Mouse (Mus musculus) brown adipose tissue, adult 24 weeks (tissue): ENCODE data around the gene Ahdc1. TPM values are rescaled to one million over a fixed set of nuclear protein-coding genes. Genes with fewer than 3 reads are reported as not detected.

Experiments used
- H3K27ac ChIP-seq: fragments of 200-500 bp; replicated peaks from 2 replicates; pipeline ENCODE4 v1.5.1; 2012; ENCODE audit warnings: low read depth, mild to moderate bottlenecking, low read length
- H3K4me1 ChIP-seq: fragments of 200-500 bp; 2 replicates; pipeline ENCODE4 v1.6.1; 2012; ENCODE audit warnings: low read length, mixed read lengths; ENCODE audit not compliant: control insufficient read depth, insufficient read depth, insufficient read length
- H3K4me3 ChIP-seq: fragments of 200-500 bp; 2 replicates; pipeline ENCODE4 v1.5.1; 2012; ENCODE audit warnings: low read depth, mild to moderate bottlenecking, low read length, moderate library complexity; ENCODE audit not compliant: insufficient read depth
- polyA plus RNA-seq: library from polyadenylated mRNA; stranded (reverse); fragments of >200 nt; gene quantifications from 2 replicates; pipeline ENCODE4 v1.2.4, GENCODE M21; 2012; ENCODE audit not compliant: missing spikeins, insufficient read depth, insufficient read length

Gene Ahdc1
- 16.4 and 26.1 TPM in 2 replicates for polyA plus RNA-seq

DNA sequence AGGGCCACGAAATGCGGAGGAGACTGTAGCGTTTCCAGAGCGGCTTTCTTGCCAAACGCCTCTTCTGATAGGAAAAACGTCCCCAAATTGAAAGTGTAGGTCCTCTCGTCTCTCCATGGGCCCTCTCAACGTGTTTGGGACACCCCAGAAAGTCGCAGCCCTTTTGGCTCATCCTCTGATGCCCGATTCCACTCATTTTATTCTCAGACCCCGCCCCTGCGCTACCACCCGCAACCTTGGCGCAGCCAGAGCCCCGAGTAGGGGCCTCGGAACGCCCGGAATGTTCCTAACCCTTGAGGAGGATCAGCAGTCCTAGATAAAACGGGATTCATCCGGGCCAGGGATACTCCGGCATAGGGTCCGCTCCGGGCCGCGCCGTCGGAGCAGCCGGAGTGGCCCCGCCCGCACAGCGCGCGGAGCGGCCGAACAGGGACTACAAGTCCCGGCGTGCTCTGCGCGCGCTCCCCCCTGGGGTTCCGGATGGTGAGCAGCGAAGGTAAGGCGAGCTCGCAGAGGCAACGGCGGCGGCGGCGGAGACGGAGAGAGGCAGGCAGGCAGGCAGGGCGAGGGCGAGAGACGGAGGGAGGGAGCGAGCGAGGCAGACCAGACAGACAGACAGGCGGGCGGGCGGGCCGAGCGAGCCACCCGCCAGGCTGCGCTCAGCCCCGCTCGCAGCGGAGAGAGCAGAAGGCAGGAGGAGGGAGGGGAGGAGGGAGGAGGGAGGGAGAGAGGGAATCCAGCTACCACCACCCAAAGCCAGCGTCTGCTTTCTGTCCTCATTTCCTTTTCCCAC, at the start of gene Ahdc1:
Gene Ahdc1 (plus strand): TSS at position 233 of the 793 bp plus-strand sequence.
- peaks cover 8% of the 10 kb centered on the region; the same call in 1 of the 2 replicates for H3K4me1 ChIP-seq

DNA sequence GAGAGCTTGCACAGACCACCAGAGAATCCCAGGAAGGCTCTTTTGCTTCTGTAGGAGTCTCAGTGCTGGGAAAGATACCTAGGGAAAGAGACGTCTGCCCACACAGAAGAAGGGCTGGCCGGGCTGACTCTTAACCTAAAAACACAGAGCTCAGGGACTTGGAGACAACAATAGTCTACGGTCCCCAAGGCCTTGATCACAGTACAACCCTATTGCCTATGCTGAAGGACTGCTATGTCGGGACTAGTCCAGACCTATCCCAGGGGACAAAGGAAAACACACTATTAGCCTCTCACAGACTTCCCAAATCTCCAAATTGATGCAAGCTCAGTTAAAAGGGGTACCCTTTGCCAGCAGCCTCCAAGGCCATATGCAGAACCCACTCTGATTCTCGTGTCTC, 49.2 kb upstream of the Ahdc1 start:
- no peak overlapping the region for H3K4me3 ChIP-seq
- H3K4me1 ChIP-seq = peaks cover 40% of the 10 kb centered on the region
- peak overlapping the region; percentile 96 for H3K27ac ChIP-seq

More for the DNA sequence above, at the start of gene Ahdc1:
- Histone ChIP-seq H3K4me3 (peak within 1 kb of the TSS; percentile 73), H3K27ac (peak within 1 kb of the TSS; percentile 79)

DNA sequence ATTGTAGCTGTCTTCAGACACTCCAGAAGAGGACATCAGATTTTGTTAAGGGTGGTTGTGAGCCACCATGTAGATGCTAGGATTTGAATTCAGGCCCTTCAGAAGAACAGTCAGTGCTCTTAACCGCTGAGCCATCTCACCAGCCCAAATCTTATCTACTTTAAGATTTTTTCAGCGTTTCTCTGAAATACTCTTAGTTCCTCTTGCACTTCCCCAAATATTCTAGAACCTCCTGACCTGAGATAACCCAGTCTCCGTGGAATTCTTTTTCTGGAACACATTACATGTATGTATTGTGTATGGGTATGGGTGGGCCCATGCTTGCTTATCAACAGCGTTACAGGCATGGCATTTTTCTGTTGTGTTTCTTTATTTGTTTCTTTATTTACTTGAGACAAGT, 48.4 kb upstream of the Ahdc1 start:
- Histone ChIP-seq H3K27ac (no peak overlapping the region), H3K4me1 (peaks cover 40% of the 10 kb centered on the region), H3K4me3 (no peak overlapping the region)

DNA sequence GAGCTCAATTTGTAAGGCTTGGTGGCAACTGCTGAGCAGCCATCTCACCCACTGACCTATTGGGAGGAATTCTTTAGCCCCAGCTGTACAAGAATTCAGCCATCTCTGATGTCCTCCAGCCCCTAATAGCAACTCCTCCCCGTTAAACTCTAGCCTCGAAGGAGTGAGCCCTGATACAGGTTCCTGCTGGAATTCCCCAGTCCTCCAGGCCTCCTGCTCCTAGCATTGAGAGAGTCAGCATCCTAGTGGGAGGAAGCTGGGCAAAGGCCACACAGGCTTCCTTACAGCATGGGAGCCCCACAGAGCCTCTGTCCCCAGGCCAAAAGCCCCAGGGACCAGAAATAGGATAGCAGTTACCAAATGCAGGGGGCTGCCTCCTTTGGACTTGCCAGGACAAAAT, 47.6 kb upstream of the Ahdc1 start:
- peak overlapping the region; percentile 50 for H3K27ac ChIP-seq
- no peak overlapping the region for H3K4me3 ChIP-seq
- peaks cover 40% of the 10 kb centered on the region for H3K4me1 ChIP-seq

DNA sequence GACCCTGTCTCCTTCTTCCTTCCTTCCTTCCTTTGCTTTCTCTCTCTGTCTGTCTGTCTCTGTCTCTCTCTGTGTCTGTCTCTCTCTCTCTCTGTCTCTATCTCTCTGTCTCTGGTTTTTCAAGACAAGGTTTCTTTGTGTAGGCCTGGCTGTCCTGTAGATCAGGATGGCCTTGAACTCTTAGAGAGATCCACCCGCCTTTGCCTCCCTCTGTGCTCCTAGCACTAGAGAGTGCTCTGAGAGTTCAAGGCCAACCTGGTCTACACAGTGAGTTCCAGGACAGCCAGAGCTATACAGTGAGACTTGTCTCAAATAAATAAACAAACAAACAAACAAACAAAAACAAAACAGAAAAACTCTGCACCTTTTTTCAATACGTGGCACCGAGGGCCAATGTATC, 47.0 kb upstream of the Ahdc1 start:
- peak overlapping the region; percentile 50; the same call in 1 of the 2 replicates for H3K27ac ChIP-seq
- peaks cover 39% of the 10 kb centered on the region for H3K4me1 ChIP-seq
- H3K4me3 ChIP-seq = no peak overlapping the region

DNA sequence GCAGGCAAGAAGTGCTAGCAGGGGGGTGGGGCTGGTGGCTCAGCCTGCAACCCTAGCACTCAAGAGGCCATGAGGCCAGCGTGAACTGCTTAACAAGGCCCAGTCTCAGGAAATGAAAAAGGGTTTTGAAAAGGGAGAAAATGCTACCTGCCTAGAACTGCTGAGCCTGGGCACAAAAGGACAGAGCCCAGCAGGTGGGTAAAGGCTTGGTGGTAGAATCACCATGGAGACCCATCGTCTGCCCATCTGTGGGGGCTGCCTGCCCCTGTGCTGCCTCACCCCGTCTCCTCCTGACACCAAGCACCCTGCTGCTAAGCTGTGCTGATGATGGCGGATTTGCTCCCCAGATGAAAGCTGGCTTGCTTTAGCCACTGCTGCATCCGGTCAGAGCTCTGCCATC, 46.6 kb upstream of the Ahdc1 start:
- Histone ChIP-seq H3K4me1 (peaks cover 36% of the 10 kb centered on the region), H3K27ac (no peak overlapping the region), H3K4me3 (no peak overlapping the region)

DNA sequence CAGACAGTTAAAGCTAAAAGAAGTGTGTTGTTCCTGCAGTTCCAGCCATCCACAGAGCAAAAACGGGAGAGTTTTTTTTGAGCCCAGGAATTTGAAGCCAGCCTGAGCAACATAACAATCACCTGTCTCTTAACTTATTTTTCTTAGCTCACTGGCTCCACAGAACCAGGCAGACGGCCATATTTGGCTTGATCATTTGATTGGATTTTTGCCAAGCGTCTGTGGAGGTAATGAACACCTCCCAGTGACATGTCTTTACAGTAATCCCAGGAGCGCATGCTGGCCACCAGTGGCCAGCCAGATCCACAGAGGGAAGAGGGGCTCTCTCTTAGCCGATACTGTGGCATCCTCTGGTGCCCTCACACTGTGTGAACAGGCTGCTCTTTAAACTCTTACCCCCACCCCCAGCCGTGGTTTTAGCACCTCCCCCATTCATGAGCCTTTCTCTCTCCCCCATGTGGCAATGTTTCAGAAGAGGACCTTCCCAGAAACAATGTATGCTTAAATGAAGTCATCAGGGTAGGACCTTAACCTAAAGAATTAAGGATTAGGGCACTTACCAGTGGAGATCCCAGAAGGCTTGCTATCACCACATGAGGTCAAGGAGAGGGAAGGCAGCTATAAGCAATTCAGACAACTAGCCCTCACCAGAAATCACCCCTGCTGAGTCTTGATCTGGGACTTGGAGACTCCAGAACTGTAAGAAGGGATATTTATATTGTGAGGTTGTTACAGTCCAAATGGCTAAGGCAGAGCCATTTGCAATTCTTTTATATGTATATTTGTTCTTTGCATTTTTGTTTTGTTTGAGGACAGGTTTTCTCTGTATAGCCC, 42.7 kb upstream of the Ahdc1 start:
- Histone ChIP-seq H3K4me1 (peaks cover 7% of the 10 kb centered on the region), H3K27ac (no peak overlapping the region)

DNA sequence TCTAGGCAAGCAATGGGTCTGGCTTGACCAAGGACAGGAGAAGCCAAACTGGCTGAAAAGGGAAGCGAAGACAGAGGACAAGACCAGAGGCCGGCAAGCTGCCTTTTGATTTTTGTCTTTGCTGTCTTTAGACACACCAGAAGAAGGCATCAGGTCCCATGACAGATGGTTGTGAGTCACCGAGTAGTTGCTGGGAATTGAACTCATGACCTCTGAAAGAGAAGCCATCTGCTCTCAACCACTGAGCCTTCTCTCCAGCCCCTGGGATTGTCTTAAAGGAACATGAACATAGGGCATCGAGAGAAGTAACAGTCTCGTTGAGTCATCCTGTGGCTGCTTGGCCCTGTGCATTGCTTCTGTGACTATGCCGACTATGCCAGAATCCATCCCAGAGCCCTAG, 39.5 kb upstream of the Ahdc1 start:
- Histone ChIP-seq H3K4me3 (no peak overlapping the region), H3K27ac (peak overlapping the region; percentile 14; the same call in 1 of the 2 replicates), H3K4me1 (peaks cover 27% of the 10 kb centered on the region)

More for the DNA sequence above, 42.7 kb upstream of the Ahdc1 start:
- H3K4me3 ChIP-seq = no peak overlapping the region

DNA sequence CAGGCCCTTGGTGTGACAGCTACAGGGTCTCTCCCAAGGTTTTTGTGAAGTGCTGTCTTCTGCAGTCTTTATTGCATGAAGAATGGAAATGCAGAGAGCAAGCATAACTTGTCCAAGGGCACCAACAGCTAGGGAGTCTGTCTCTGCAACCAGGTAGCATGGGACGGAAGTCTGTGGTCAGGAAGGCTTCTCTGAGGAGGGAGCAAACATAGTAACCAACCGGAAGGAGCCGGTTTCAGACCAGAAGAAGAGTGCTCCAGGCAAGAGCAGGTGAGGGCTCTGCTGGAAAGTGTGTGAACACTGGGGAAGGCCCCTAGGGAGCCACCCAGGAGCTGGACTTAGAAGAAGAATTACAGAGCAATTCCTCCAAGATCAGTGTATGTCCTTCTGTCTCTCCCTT, 39.0 kb upstream of the Ahdc1 start:
- H3K27ac ChIP-seq = peak overlapping the region; percentile 14; the same call in 1 of the 2 replicates
- peaks cover 29% of the 10 kb centered on the region for H3K4me1 ChIP-seq
- H3K4me3 ChIP-seq = no peak overlapping the region

DNA sequence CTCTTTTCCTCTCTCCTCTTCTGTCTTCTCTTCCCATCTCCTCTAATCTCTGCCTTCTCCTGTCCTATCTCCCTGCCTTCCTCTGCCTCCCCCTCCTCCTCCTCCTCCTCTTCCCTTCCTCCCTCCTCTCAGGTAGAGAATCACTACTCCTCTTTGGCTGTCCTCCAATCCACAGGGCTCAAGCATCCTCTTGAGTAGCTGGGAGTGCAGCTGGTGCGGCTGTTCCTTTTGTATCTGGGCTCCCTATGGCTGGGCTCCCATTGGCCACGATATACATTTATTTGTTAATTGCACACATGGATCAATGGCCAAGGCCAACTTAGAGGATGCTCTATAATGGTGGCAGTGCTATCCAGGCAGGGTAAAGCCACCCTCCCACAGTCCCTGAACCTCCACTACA, 38.5 kb upstream of the Ahdc1 start:
- Histone ChIP-seq H3K4me3 (no peak overlapping the region), H3K27ac (no peak overlapping the region), H3K4me1 (peaks cover 33% of the 10 kb centered on the region)

DNA sequence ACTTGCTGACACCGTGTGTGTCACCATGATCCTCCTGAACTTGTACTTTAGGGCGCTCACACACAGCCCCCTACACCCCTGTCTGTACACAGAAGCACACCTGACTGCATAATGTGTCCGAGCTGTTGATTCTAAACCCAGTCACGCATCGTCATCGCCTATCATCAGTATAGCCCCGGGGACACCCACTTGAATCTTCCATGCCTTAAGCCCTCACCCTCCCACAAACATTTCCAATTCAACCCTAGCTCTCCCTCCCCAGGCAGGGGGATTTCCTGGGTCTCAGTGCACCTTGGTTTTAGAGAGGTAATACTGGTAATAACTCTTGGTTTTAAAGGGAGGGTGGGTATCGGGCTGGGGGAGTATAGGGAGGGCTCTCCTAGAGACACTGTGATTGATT, 37.9 kb upstream of the Ahdc1 start:
- H3K27ac ChIP-seq = no peak overlapping the region
- no peak overlapping the region for H3K4me3 ChIP-seq
- H3K4me1 ChIP-seq = peaks cover 34% of the 10 kb centered on the region

DNA sequence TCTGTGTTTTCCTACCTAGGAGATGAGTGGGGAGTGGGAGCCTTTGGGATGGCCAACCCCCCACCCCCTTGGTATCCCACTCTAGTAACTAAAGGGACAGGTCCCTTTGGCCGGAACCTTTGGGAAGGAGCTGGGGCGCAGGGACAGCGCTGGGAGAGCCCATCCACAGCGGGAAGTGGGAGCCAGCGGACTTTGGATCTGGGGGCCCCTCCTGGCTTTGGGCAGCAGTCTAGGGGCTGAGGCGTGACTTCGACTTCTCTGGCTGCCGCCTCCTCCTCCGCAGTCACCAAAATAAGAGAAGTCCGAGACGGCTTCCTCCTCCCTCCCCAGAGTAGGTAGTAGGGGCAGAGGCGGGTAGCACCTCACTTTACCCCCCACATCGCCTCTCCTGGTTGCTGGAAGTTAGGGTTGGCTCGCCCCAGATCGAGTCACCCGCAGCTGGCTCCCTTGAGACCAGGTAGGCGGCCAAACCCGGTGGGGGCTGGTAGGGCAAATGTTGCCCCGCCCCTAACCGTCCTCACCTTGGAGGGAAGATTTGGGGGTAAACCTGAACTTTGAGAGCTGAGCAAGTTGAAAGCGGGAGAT, 37.2 kb upstream of the Ahdc1 start, which contains the start of gene Fgr:
Gene Fgr (plus strand): TSS at position 282 of the 585 bp plus-strand sequence.
- H3K4me1 ChIP-seq = peaks cover 34% of the 10 kb centered on the region
- no peak within 1 kb of the TSS for H3K27ac ChIP-seq
- peak within 1 kb of the TSS; percentile 29 for H3K4me3 ChIP-seq

DNA sequence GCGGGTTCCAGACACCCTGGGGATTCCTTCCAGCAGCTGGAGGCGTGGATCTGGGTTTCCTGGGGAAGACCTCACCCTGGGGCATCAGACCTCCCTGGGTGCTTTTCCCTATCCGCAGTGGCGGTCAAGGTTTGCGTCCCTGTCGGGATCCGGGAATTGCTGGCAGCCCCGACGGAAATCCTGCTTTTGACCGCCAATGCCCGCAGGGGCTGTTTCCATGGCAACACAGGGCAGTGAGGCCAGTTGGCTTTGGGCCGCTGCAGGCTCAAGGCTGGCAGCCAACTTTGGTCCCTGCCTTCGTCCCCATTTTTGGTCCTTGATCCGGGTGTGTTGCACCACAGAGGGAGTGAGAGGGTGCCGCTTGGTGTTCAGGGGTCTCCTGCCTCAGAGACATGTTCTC, 36.2 kb upstream of the Ahdc1 start:
- Histone ChIP-seq H3K27ac (peak overlapping the region; percentile 54), H3K4me1 (peaks cover 34% of the 10 kb centered on the region), H3K4me3 (peak overlapping the region; percentile 21)

DNA sequence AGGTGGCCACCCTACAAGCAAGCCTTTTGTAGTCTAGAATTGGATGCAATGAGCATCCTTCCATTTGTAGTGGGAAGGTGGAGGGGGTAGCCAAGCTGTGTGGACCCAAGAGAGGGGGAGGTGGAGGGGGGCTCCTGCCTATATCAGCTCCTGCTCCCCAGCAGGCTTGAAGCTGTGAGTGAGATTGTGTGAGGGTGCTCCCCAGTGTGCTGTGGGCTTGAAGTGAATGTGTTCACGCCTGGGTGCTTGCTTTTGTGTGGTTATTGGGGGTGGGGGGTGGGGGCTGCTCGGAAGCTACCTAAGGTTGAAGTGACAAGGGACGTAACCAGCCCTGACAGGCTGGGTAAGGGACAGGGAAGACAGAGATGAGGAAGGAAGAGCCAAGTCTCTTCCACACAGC, 35.3 kb upstream of the Ahdc1 start:
- H3K4me3 ChIP-seq = no peak overlapping the region
- peaks cover 34% of the 10 kb centered on the region for H3K4me1 ChIP-seq
- no peak overlapping the region; the same call in 1 of the 2 replicates for H3K27ac ChIP-seq

DNA sequence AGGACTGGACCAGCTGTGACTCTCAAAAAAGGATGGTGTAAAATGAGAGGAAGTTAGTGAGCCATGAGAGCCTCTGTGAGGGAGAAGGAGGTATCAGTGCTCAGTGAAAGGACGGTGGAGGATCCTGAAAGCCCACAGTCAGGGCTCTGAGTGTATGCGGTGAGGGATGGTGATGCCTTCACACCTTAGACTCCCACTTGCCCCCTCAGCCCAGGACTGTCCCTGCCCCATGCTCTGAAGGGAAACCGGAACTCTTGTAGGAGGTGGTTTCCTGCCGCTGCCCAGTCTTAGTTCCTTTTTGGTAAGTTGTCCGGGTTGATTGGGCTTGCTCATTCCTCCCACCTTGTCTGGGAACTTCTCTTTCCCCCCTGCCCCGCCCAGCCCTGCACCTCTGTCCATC, 34.3 kb upstream of the Ahdc1 start:
- Histone ChIP-seq H3K4me3 (no peak overlapping the region), H3K4me1 (peaks cover 32% of the 10 kb centered on the region), H3K27ac (0 out of 2 replicates have a peak overlapping the region, but pooled peaks have one; percentile 33)
